Mouse (Mus musculus) liver, adult 2 months (tissue): ENCODE results near the gene Fam240a.

ENCODE experiments used
- CTCF ChIP-seq: fragments of 200-500 bp; IDR thresholded peaks from 2 replicates; pipeline ENCODE4 v1.5.1; 2011; ENCODE audit warnings: low read depth, low read length, control low read depth
- POLR2A ChIP-seq: fragments of 200-500 bp; IDR thresholded peaks from 2 replicates; pipeline ENCODE4 v1.6.1; 2011; ENCODE audit warnings: low read length, control low read depth; ENCODE audit not compliant: insufficient read depth; ENCODE audit errors: extremely low read depth

DNA sequence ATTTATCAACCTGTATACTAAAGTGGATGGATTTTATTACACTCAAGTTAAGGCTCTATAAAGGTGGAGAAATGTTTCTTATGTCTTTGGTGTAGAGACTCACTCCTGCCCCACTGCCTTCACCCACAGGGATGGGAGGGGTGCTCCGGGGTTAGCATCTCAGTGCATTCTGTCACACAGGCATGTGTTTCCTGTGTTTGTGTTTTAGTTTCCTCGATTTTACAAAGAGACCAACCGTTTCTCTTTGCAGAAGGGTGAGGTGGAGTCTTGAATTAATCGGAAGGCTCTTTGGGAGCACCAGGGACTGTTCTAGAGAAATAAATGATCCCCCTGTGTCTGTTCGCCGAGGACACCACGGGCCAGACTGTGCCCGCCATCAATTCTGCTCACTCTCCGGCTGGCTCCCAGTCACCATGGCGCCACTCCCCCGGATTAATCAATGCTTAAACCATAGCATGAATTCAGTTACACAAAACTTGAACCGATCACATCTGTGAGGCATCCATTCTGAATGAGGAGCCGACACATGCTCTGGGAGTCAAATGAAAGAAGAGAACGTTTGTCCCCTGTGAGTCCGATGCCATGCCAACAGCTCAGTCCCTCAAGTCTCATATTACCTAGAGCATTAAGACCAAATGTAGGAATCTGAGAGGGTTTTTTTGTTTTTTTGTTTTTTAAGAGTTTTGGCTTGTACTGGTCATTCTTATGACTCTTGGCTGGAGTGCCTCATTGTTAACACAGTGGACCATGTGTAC lies 4.2 kb upstream of the Fam240a start:
- TF ChIP-seq POLR2A, result no peak
- no peak for TF ChIP-seq CTCF
